18 mouse cellular contexts compared by ENCODE assay signal in the genomic region with DNA sequence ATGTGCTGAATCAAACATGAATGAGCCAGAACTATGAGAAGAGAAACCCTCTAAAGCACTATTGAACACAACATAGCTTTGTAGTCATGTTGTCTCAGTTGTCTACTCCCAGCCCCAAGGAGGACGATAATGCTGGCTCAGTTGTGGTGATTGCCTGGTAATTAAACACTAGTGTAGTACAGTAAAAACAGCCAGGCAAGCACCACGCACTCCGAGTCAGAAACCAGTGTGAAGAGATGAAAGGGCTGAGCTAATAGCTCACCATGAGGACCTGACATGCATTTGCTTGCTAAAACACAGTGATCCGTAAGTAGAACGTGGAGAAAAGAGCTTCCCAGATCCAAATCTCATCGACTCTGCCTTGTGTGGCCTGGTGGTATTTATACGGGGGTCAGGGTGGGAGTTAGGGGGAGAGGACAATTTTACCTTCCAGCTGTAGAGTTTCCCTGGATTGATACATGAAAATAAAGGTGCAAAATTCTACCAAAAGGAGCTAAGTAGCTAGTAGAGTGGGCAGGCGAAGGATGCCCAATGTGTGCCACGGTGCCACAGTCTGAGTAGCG.
DNase-seq lines count a peak whose midpoint lies in the region; ATAC-seq lines count a peak whose summit lies in the region.
"Had no signal": no experiment of that assay in that cellular context is flagged by ENCODE, and none has a peak within 500 bp of the region (broad histone marks: within the 10 kb centered on the region; RNA-seq: fewer than 3 reads in every experiment).

No protein-coding gene starts in this region.

- 4% methylated on average over 10 of the region's 10 CpGs for WGBS in forebrain, embryonic 12.5 days
- 17% methylated on average over 10 of the region's 10 CpGs for WGBS in limb, embryonic 11.5 days
- 13% methylated on average over 10 of the region's 10 CpGs for WGBS in neural tube, embryonic 11.5 days

- H3K9ac ChIP-seq in forebrain, embryonic 12.5 days = no peak overlapping the region
- no peak overlapping the region for H3K9ac ChIP-seq in limb, embryonic 11.5 days (ENCODE audit: low read length)
- H3K9ac ChIP-seq in neural tube, embryonic 11.5 days (ENCODE audit: low read length) = no peak overlapping the region
- H3K9ac ChIP-seq: limb, embryonic 15.5 days; lung, embryonic 14.5 days had no signal

- H3K4me3 ChIP-seq in forebrain, embryonic 12.5 days (replicated peaks) = no peak overlapping the region
- no peak overlapping the region for H3K4me3 ChIP-seq in limb, embryonic 11.5 days (ENCODE audit: low read depth, low read length)
- H3K4me3 ChIP-seq in neural tube, embryonic 11.5 days (ENCODE audit: low read depth, low read length) = no peak overlapping the region
- H3K4me3 ChIP-seq: left cerebral cortex, adult 2 months; limb, embryonic 15.5 days had no signal

- H3K4me1 ChIP-seq in forebrain, embryonic 12.5 days = peaks cover 46% of the 10 kb centered on the region
- peaks cover 6% of the 10 kb centered on the region; the same call in 1 of the 2 replicates for H3K4me1 ChIP-seq in limb, embryonic 11.5 days (ENCODE audit: control insufficient read depth, insufficient read depth, low read length)
- H3K4me1 ChIP-seq in neural tube, embryonic 11.5 days (ENCODE audit: control insufficient read depth, insufficient read depth, low read length) = peaks cover 21% of the 10 kb centered on the region

- H3K4me2 ChIP-seq in forebrain, embryonic 12.5 days = peak overlapping the region; percentile 27
- H3K4me2 ChIP-seq in limb, embryonic 11.5 days (ENCODE audit: low read depth, severe bottlenecking) = no peak overlapping the region
- no peak overlapping the region for H3K4me2 ChIP-seq in neural tube, embryonic 11.5 days (ENCODE audit: low read depth)
- H3K4me2 ChIP-seq: heart, embryonic 11.5 days; limb, embryonic 15.5 days; lung, embryonic 14.5 days had no signal

- peak overlapping the region; percentile 66 for H3K27ac ChIP-seq in forebrain, embryonic 12.5 days
- H3K27ac ChIP-seq in limb, embryonic 11.5 days (replicated peaks; ENCODE audit: low read depth, low read length) = no peak overlapping the region
- H3K27ac ChIP-seq in neural tube, embryonic 11.5 days (ENCODE audit: low read depth, low read length) = no peak overlapping the region
- H3K27ac ChIP-seq: left cerebral cortex, adult 2 months; limb, embryonic 15.5 days had no signal

- peak; percentile 65 for ATAC-seq in forebrain, embryonic 12.5 days (ENCODE audit: low FRiP score)
- no peak for ATAC-seq in limb, embryonic 11.5 days (ENCODE audit: insufficient number of reproducible peaks, low FRiP score, low TSS enrichment, low read depth)
- 0 out of 2 replicates have a peak, but pooled peaks have one; percentile 16 for ATAC-seq in neural tube, embryonic 11.5 days (ENCODE audit: insufficient read depth, low FRiP score, low TSS enrichment)
- ATAC-seq: activated CD4-positive, CD25-positive, alpha-beta regulatory T cell, adult 4 months; CD4-positive, CD25-positive, alpha-beta regulatory T cell, adult 4 months had no signal

- H3K9me3 ChIP-seq in forebrain, embryonic 12.5 days = no peaks in the 10 kb centered on the region
- H3K9me3 ChIP-seq in limb, embryonic 11.5 days (ENCODE audit: control insufficient read depth, low read length) = no peaks in the 10 kb centered on the region
- H3K9me3 ChIP-seq in neural tube, embryonic 11.5 days (ENCODE audit: control insufficient read depth, low read length) = no peaks in the 10 kb centered on the region
- H3K9me3 ChIP-seq: limb, embryonic 15.5 days had no signal

- peaks cover 56% of the 10 kb centered on the region for H3K27me3 ChIP-seq in forebrain, embryonic 12.5 days
- H3K27me3 ChIP-seq in limb, embryonic 11.5 days (ENCODE audit: control insufficient read depth, insufficient read depth, low read length) = no peaks in the 10 kb centered on the region
- peaks cover 13% of the 10 kb centered on the region for H3K27me3 ChIP-seq in neural tube, embryonic 11.5 days (ENCODE audit: control insufficient read depth, insufficient read depth, low read length)

- no peaks in the 10 kb centered on the region for H3K36me3 ChIP-seq in forebrain, embryonic 12.5 days (replicated peaks)
- no peaks in the 10 kb centered on the region for H3K36me3 ChIP-seq in limb, embryonic 11.5 days (ENCODE audit: control insufficient read depth, insufficient read depth, low read length)
- no peaks in the 10 kb centered on the region for H3K36me3 ChIP-seq in neural tube, embryonic 11.5 days (ENCODE audit: control insufficient read depth, insufficient read depth, low read length)
- H3K36me3 ChIP-seq: limb, embryonic 15.5 days had no signal

- peak; percentile 19 for DNase-seq in ES-CJ7 (ENCODE audit: low read depth, low spot score)
- peak; percentile 34 for DNase-seq in limb, embryonic 11.5 days (ENCODE audit: low spot score)
- DNase-seq in neural tube, embryonic 11.5 days (ENCODE audit: low spot score) = no peak
- DNase-seq in kidney, adult 9 months = no peak
- no peak for DNase-seq in frontal cortex, postnatal 36 days (ENCODE audit: low spot score in 2 of 2)
- no peak for DNase-seq in layer of hippocampus, postnatal 10 days (ENCODE audit: low spot score in 2 of 2)
- DNase-seq: cerebellum, adult 11-12 months; gastrocnemius, postnatal 14 days; heart, postnatal 4 days; kidney, adult 2 months; lung, embryonic 14.5 days; right cerebral cortex, postnatal 25 days had no signal

Comparison
In these comparisons a context has a peak if more than half of its experiments do, and no peak if none do; other contexts are left out.
1. DNase-seq: peak in ES-CJ7 (single experiment) and limb, embryonic 11.5 days (single experiment); none in neural tube, embryonic 11.5 days (single experiment), kidney, adult 9 months (single experiment), frontal cortex, postnatal 36 days (0 of 2) and layer of hippocampus, postnatal 10 days (0 of 2).